Mouse (Mus musculus) embryonic facial prominence, embryonic 13.5 days (tissue): ENCODE measurements around the gene Rexo4. TPM values are rescaled to one million over a fixed set of nuclear protein-coding genes. Genes with fewer than 3 reads are reported as not detected.

Source experiments
- ATAC-seq: fragments of 200-750 bp; cut with Nextera tagmentation; 2 replicates; pipeline ENCODE4 v1.8.0; 2017; ENCODE audit warnings: low read depth; ENCODE audit not compliant: insufficient number of reproducible peaks, insufficient read depth, low FRiP score, low TSS enrichment
- H3K27ac ChIP-seq: fragments of 300-500 bp; sonication (generic); 2 replicates; pipeline ENCODE4 v1.5.1; 2015; ENCODE audit warnings: moderate library complexity, mild to moderate bottlenecking, inconsistent platforms
- H3K27me3 ChIP-seq: fragments of 300-500 bp; sonication (generic); 2 replicates; pipeline ENCODE4 v1.6.1; 2015; ENCODE audit warnings: mild to moderate bottlenecking, inconsistent platforms
- H3K36me3 ChIP-seq: fragments of 300-500 bp; sonication (generic); 2 replicates; pipeline ENCODE4 v1.6.1; 2015; ENCODE audit warnings: mild to moderate bottlenecking, inconsistent platforms
- H3K4me1 ChIP-seq: fragments of 300-500 bp; sonication (generic); 2 replicates; pipeline ENCODE4 v1.6.1; 2015; ENCODE audit warnings: inconsistent platforms
- H3K4me2 ChIP-seq: fragments of 300-500 bp; sonication (generic); 2 replicates; pipeline ENCODE4 v1.6.1; 2015; ENCODE audit warnings: moderate library complexity, mild to moderate bottlenecking, inconsistent platforms
- H3K4me3 ChIP-seq: fragments of 300-500 bp; sonication (generic); 2 replicates; pipeline ENCODE4 v1.5.1; 2015; ENCODE audit warnings: mild to moderate bottlenecking, inconsistent platforms
- H3K9ac ChIP-seq: fragments of 300-500 bp; sonication (generic); 2 replicates; pipeline ENCODE4 v1.6.1; 2015; ENCODE audit warnings: mild to moderate bottlenecking, inconsistent platforms
- H3K9me3 ChIP-seq: fragments of 300-500 bp; sonication (generic); 2 replicates; pipeline ENCODE4 v1.6.1; 2016; ENCODE audit warnings: inconsistent platforms
- WGBS: fragments of 180-500 bp; shearing (Covaris S2); methylation state at CpG from one replicate; pipeline ENCODE4 v1.1.7; 2015; ENCODE audit warnings: mixed read lengths; 5-methylcytosine and 5-hydroxymethylcytosine counted together
- polyA plus RNA-seq: library from polyadenylated mRNA; unstranded; fragments of >200 nt; fragmentation: Nextera tagmentation; extraction: Ambion mirVana; gene quantifications from 2 replicates; pipeline ENCODE4 v1.2.1, GENCODE M21; 2015

Rexo4 gene
- polyA plus RNA-seq, 1 experiment from 2014 or later, result 55.3 TPM

- H3K9me3 ChIP-seq, result no peaks in the 10 kb centered on the region
- no peak overlapping the region for H3K27ac ChIP-seq
- H3K9ac ChIP-seq, result no peak overlapping the region
- 76% methylated on average over 2 of the region's 2 CpGs for WGBS
- H3K4me1 ChIP-seq, result peaks cover 15% of the 10 kb centered on the region
- no peaks in the 10 kb centered on the region for H3K27me3 ChIP-seq
- H3K4me3 ChIP-seq, result no peak overlapping the region
- no peak for ATAC-seq
- no peak overlapping the region for H3K4me2 ChIP-seq
- peaks cover under 1% of the 10 kb centered on the region for H3K36me3 ChIP-seq
These were observed 3.1 kb upstream of the Rexo4 start for GRCm38 (mm10) chr2:26967262-26967661.

- H3K27me3 ChIP-seq, result no peaks in the 10 kb centered on the region
- no peak for ATAC-seq
- 14% methylated on average over 14 of the region's 14 CpGs for WGBS
- peak overlapping the region; percentile 99 for H3K27ac ChIP-seq
- H3K4me2 ChIP-seq, result peak overlapping the region; percentile 81
- peak overlapping the region; percentile 83 for H3K4me3 ChIP-seq
- H3K4me1 ChIP-seq, result peaks cover 25% of the 10 kb centered on the region
- H3K36me3 ChIP-seq, result peaks cover 22% of the 10 kb centered on the region
- no peaks in the 10 kb centered on the region for H3K9me3 ChIP-seq
- H3K9ac ChIP-seq, result peak overlapping the region; percentile 94
These were observed 661 bp upstream of the Rexo4 start for GRCm38 (mm10) chr2:26964724-26965370.

GRCm38 (mm10) chr2:26960756-26961155, 3.4 kb downstream of the Rexo4 start:
- peaks cover 58% of the 10 kb centered on the region for H3K36me3 ChIP-seq
- WGBS, result 71% methylated on average over 4 of the region's 4 CpGs

GRCm38 (mm10) chr2:26957488-26957859, 6.7 kb downstream of the Rexo4 start:
- peaks cover 91% of the 10 kb centered on the region for H3K36me3 ChIP-seq
- H3K4me2 ChIP-seq, result no peak overlapping the region
- no peak overlapping the region for H3K4me3 ChIP-seq
- no peak for ATAC-seq
- WGBS, result 81% methylated on average over 2 of the region's 2 CpGs
- no peak overlapping the region for H3K9ac ChIP-seq
- no peak overlapping the region for H3K27ac ChIP-seq
- H3K9me3 ChIP-seq, result no peaks in the 10 kb centered on the region
- no peaks in the 10 kb centered on the region for H3K27me3 ChIP-seq
- H3K4me1 ChIP-seq, result peaks cover 11% of the 10 kb centered on the region

More at GRCm38 (mm10) chr2:26960756-26961155, 3.4 kb downstream of the Rexo4 start:
- Histone ChIP-seq H3K27ac (no peak overlapping the region), H3K4me1 (peaks cover 25% of the 10 kb centered on the region), H3K4me2 (no peak overlapping the region), H3K27me3 (no peaks in the 10 kb centered on the region), H3K9ac (no peak overlapping the region), H3K4me3 (no peak overlapping the region), H3K9me3 (no peaks in the 10 kb centered on the region)
- no peak for ATAC-seq

DNA sequence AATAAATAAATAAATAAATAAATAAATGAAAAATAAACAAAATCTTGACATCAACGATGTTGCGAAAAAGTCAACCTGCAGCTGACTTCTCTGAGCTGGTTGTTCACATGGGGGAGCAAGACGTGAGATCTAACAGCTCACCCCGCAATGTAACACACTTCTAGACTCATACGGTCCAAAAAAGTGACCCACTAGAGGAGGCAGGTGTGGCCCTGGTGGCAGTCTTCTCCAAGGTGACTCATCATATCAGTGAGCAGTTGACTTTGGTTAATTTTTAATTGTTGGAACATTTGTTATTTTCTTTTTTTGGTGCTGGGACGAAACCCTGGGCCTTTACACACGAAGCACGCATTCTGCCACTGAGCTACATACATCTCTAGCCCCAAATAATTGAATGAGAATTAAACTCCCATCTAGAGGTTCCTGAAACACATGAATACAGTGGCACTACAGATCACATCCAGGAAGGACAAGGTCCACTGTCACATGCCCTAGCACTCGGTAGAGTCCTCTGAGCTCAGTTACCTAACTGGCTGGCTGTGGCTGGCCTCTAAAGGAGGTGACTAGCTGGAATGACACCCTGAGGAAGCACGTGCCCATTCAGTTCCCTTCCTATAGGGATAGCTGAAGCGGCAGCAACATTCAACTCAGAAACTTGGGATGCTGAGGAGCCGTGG, 7.2 kb downstream of the Rexo4 start:
- Histone ChIP-seq H3K4me3 (no peak overlapping the region), H3K36me3 (peaks cover 92% of the 10 kb centered on the region), H3K27ac (no peak overlapping the region), H3K9me3 (no peaks in the 10 kb centered on the region), H3K9ac (no peak overlapping the region), H3K4me2 (no peak overlapping the region), H3K4me1 (peaks cover 6% of the 10 kb centered on the region), H3K27me3 (no peaks in the 10 kb centered on the region)
- WGBS, result 94% methylated on average over 12 of the region's 12 CpGs
- no peak for ATAC-seq

DNA sequence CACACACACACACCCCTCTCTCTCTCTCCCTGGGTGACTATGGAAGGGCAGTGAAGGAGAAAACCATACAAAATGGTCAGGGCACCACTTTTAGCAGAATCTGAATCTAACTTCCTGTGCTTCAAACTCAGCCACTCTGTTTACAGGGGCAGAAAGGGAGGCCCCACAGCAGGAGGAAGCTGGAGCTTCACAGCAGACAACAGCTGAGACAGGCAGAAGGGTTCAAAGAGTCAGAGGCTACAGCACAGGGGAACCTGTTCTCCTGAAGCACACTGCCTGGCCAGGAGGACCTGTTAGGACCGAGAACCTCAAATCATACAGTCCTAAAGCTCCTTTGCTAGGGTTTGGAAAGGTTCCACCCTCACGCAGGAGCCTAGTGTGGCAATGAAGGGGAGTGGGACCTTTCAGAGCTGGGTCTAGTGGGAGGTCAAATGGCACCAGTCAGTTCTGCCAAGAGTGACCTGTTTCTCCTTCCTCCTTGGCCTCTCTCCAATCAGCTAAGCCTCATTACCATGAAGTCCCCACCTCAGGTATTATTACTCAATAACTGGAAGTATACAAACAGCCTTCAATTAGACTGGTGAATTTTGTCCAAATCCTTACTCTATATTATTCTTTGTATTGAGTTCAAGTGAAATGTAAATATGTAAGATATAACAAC, 9.3 kb downstream of the Rexo4 start:
- Histone ChIP-seq H3K4me2 (no peak overlapping the region), H3K36me3 (peaks cover 96% of the 10 kb centered on the region), H3K27ac (no peak overlapping the region), H3K9ac (no peak overlapping the region), H3K4me1 (no peaks in the 10 kb centered on the region), H3K9me3 (no peaks in the 10 kb centered on the region), H3K4me3 (no peak overlapping the region), H3K27me3 (no peaks in the 10 kb centered on the region)
- WGBS, result 90% methylated on average over 2 of the region's 2 CpGs
- no peak for ATAC-seq

GRCm38 (mm10) chr2:26952866-26953265, 11.3 kb downstream of the Rexo4 start:
- ATAC-seq, result no peak
- H3K4me3 ChIP-seq, result no peak overlapping the region
- no peaks in the 10 kb centered on the region for H3K27me3 ChIP-seq
- peaks cover 97% of the 10 kb centered on the region for H3K36me3 ChIP-seq
- 82% methylated on average over 8 of the region's 8 CpGs for WGBS
- no peaks in the 10 kb centered on the region for H3K9me3 ChIP-seq
- no peak overlapping the region for H3K9ac ChIP-seq
- H3K4me1 ChIP-seq, result no peaks in the 10 kb centered on the region
- no peak overlapping the region for H3K27ac ChIP-seq
- no peak overlapping the region for H3K4me2 ChIP-seq

DNA sequence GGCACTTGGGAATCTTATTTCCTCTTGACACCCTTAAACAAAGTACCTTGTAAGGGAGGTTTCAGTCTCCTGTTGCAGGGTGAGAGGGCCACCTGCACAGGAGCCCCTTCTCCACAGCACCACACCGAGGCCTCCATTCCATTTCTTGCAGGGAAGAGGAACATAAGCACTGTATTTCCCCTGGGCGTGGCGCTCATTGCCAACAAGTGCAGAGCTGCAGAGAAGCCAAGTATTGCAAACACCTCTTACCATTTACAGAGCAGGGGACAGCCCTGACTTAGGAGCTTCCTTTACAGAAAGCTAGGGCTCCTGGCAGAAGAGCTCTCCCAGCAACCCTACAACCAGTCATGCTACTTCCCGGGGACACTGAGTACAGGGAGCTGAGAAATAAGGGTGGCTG, 12.0 kb downstream of the Rexo4 start:
- Histone ChIP-seq H3K9me3 (no peaks in the 10 kb centered on the region), H3K4me1 (no peaks in the 10 kb centered on the region), H3K36me3 (peaks cover 97% of the 10 kb centered on the region), H3K9ac (no peak overlapping the region), H3K4me2 (no peak overlapping the region), H3K27ac (no peak overlapping the region), H3K27me3 (no peaks in the 10 kb centered on the region), H3K4me3 (no peak overlapping the region)
- 88% methylated on average over 4 of the region's 4 CpGs for WGBS
- no peak for ATAC-seq

DNA sequence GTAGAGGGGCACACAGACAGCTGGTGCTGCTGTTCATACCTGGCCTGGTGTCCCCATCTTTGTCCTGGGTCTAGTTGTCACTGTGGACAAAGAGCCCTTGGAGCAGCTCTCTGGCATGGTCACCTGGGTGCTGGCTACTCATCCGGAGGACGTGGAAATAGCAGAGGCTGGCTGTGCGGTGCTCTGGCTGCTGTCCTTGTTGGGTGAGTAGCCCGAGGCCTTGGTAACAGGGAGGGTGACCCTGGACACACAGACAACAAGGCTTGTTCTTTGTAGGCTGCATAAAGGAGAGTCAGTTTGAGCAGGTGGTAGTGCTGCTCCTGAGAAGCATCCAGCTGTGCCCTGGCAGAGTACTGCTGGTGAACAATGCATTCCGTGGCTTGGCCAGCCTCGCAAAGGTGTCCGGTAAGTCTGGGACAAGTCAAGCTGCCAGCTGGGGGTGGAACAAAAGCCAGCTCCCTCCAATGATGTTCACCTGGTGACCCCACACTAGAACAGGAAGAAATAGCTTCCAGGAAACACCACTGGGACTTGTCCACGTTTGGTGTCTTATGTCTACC, 12.8 kb downstream of the Rexo4 start:
- no peak overlapping the region for H3K9ac ChIP-seq
- no peak for ATAC-seq
- H3K4me3 ChIP-seq, result no peak overlapping the region
- no peak overlapping the region for H3K27ac ChIP-seq
- no peaks in the 10 kb centered on the region for H3K9me3 ChIP-seq
- no peak overlapping the region for H3K4me2 ChIP-seq
- H3K27me3 ChIP-seq, result no peaks in the 10 kb centered on the region
- peaks cover 97% of the 10 kb centered on the region for H3K36me3 ChIP-seq
- 86% methylated on average over 8 of the region's 8 CpGs for WGBS
- no peaks in the 10 kb centered on the region for H3K4me1 ChIP-seq

DNA sequence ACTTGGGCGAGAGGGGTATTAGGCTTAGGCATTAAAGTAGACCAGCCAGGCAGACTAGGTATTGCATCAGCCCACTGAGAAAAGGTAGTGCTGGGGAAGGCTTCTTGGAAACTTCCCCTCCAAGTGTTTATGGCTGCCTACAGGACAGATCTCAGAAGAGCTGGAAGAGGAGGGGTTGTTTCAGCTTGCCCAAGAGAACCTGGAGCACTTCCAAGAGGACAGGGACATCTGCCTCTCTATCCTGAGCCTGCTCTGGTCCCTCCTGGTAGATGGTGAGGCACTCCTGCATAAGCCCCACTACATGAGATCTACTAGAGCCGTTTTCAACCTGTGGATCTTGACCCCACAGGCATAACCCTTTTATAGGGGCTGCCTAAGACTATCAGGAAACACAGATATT, 13.8 kb downstream of the Rexo4 start:
- no peaks in the 10 kb centered on the region for H3K27me3 ChIP-seq
- peaks cover 88% of the 10 kb centered on the region for H3K36me3 ChIP-seq
- no peak overlapping the region for H3K4me3 ChIP-seq
- WGBS, result 90% methylated on average over 2 of the region's 2 CpGs
- H3K9me3 ChIP-seq, result no peaks in the 10 kb centered on the region
- no peak overlapping the region for H3K4me2 ChIP-seq
- H3K9ac ChIP-seq, result no peak overlapping the region
- H3K4me1 ChIP-seq, result no peaks in the 10 kb centered on the region
- no peak overlapping the region for H3K27ac ChIP-seq
- no peak for ATAC-seq

GRCm38 (mm10) chr2:26943253-26943652, 20.9 kb downstream of the Rexo4 start:
- no peak overlapping the region for H3K4me2 ChIP-seq
- no peak overlapping the region for H3K9ac ChIP-seq
- no peaks in the 10 kb centered on the region for H3K27me3 ChIP-seq
- H3K36me3 ChIP-seq, result peaks cover 17% of the 10 kb centered on the region; the same call in 1 of the 2 replicates
- 80% methylated on average over 3 of the region's 3 CpGs for WGBS
- no peaks in the 10 kb centered on the region for H3K4me1 ChIP-seq
- H3K27ac ChIP-seq, result no peak overlapping the region
- no peaks in the 10 kb centered on the region for H3K9me3 ChIP-seq
- ATAC-seq, result no peak
- no peak overlapping the region for H3K4me3 ChIP-seq
